Mouse (Mus musculus): ENCODE measurements at regions not wholly inside any gene's neighbourhood (a gene's known extent, or its start where the extent isn't known, plus 50 kb on each side); places are given as distances from the start of the nearest gene placed in this dataset.

GRCm38 (mm10) chr17:87554561-87554960 lies 81.2 kb upstream of the Epcam start:
- H3K4me2 ChIP-seq = no peak overlapping the region
- H3K27ac ChIP-seq (ENCODE audit: low read depth, low read length) = no peak overlapping the region
- no peak for ATAC-seq (replicated peaks; ENCODE audit: insufficient number of reproducible peaks, low FRiP score, low TSS enrichment)
- no peaks in the 10 kb centered on the region for H3K27me3 ChIP-seq (ENCODE audit: control insufficient read depth, insufficient read depth, low read length)
- no peaks in the 10 kb centered on the region for H3K9me3 ChIP-seq (replicated peaks; ENCODE audit: control insufficient read depth, low read length)
- no peak overlapping the region for H3K9ac ChIP-seq (ENCODE audit: low read depth, low read length)
- H3K4me1 ChIP-seq (ENCODE audit: control insufficient read depth, insufficient read depth, low read length) = no peaks in the 10 kb centered on the region
- H3K36me3 ChIP-seq (ENCODE audit: control insufficient read depth, insufficient read depth, low read length) = no peaks in the 10 kb centered on the region
- WGBS (ENCODE audit: insufficient replicate concordance) = 68% methylated on average over 2 of the region's 2 CpGs
- H3K4me3 ChIP-seq (ENCODE audit: low read depth, low read length) = no peak overlapping the region

- Histone ChIP-seq H3K9me3 (replicated peaks; ENCODE audit: control insufficient read depth, low read length) (no peaks in the 10 kb centered on the region), H3K27ac (ENCODE audit: low read depth, low read length) (no peak overlapping the region), H3K4me3 (ENCODE audit: low read depth, low read length) (no peak overlapping the region), H3K4me1 (ENCODE audit: control insufficient read depth, insufficient read depth, low read length) (no peaks in the 10 kb centered on the region), H3K4me2 (no peak overlapping the region), H3K27me3 (ENCODE audit: control insufficient read depth, insufficient read depth, low read length) (no peaks in the 10 kb centered on the region), H3K36me3 (ENCODE audit: control insufficient read depth, insufficient read depth, low read length) (no peaks in the 10 kb centered on the region), H3K9ac (ENCODE audit: low read depth, low read length) (no peak overlapping the region)
- WGBS (ENCODE audit: insufficient replicate concordance) = 44% methylated on average over 2 of the region's 2 CpGs
- ATAC-seq (replicated peaks; ENCODE audit: insufficient number of reproducible peaks, low FRiP score, low TSS enrichment) = no peak
Observed at GRCm38 (mm10) chr17:87558419-87558818, 77.4 kb upstream of the Epcam start.

GRCm38 (mm10) chr17:87559641-87560040 lies 76.1 kb upstream of the Epcam start:
- no peaks in the 10 kb centered on the region for H3K4me1 ChIP-seq (ENCODE audit: control insufficient read depth, insufficient read depth, low read length)
- H3K9me3 ChIP-seq (replicated peaks; ENCODE audit: control insufficient read depth, low read length) = no peaks in the 10 kb centered on the region
- ATAC-seq (replicated peaks; ENCODE audit: insufficient number of reproducible peaks, low FRiP score, low TSS enrichment) = no peak
- H3K27me3 ChIP-seq (ENCODE audit: control insufficient read depth, insufficient read depth, low read length) = no peaks in the 10 kb centered on the region
- H3K4me2 ChIP-seq = no peak overlapping the region
- no peak overlapping the region for H3K27ac ChIP-seq (ENCODE audit: low read depth, low read length)
- no peak overlapping the region for H3K9ac ChIP-seq (ENCODE audit: low read depth, low read length)
- H3K4me3 ChIP-seq (ENCODE audit: low read depth, low read length) = no peak overlapping the region
- WGBS (ENCODE audit: insufficient replicate concordance) = 84% methylated on average over 10 of the region's 10 CpGs
- H3K36me3 ChIP-seq (ENCODE audit: control insufficient read depth, insufficient read depth, low read length) = no peaks in the 10 kb centered on the region

GRCm38 (mm10) chr17:87560923-87561322 lies 74.9 kb upstream of the Epcam start:
- no peaks in the 10 kb centered on the region for H3K36me3 ChIP-seq (ENCODE audit: control insufficient read depth, insufficient read depth, low read length)
- H3K27me3 ChIP-seq (ENCODE audit: control insufficient read depth, insufficient read depth, low read length) = no peaks in the 10 kb centered on the region
- no peak overlapping the region for H3K9ac ChIP-seq (ENCODE audit: low read depth, low read length)
- H3K4me2 ChIP-seq = no peak overlapping the region
- H3K9me3 ChIP-seq (replicated peaks; ENCODE audit: control insufficient read depth, low read length) = no peaks in the 10 kb centered on the region
- 75% methylated on average over 7 of the region's 7 CpGs for WGBS (ENCODE audit: insufficient replicate concordance)
- H3K27ac ChIP-seq (ENCODE audit: low read depth, low read length) = no peak overlapping the region
- no peaks in the 10 kb centered on the region for H3K4me1 ChIP-seq (ENCODE audit: control insufficient read depth, insufficient read depth, low read length)
- no peak for ATAC-seq (replicated peaks; ENCODE audit: insufficient number of reproducible peaks, low FRiP score, low TSS enrichment)
- H3K4me3 ChIP-seq (ENCODE audit: low read depth, low read length) = no peak overlapping the region

GRCm38 (mm10) chr17:87563375-87563774 lies 72.4 kb upstream of the Epcam start:
- Histone ChIP-seq H3K9ac (ENCODE audit: low read depth, low read length) (no peak overlapping the region), H3K36me3 (ENCODE audit: control insufficient read depth, insufficient read depth, low read length) (no peaks in the 10 kb centered on the region), H3K4me1 (ENCODE audit: control insufficient read depth, insufficient read depth, low read length) (no peaks in the 10 kb centered on the region), H3K4me2 (no peak overlapping the region), H3K4me3 (ENCODE audit: low read depth, low read length) (no peak overlapping the region), H3K27me3 (ENCODE audit: control insufficient read depth, insufficient read depth, low read length) (no peaks in the 10 kb centered on the region), H3K9me3 (replicated peaks; ENCODE audit: control insufficient read depth, low read length) (no peaks in the 10 kb centered on the region), H3K27ac (ENCODE audit: low read depth, low read length) (no peak overlapping the region)
- WGBS (ENCODE audit: insufficient replicate concordance) = 67% methylated on average over 5 of the region's 5 CpGs
- ATAC-seq (replicated peaks; ENCODE audit: insufficient number of reproducible peaks, low FRiP score, low TSS enrichment) = no peak

- Histone ChIP-seq H3K4me1 (ENCODE audit: control insufficient read depth, insufficient read depth, low read length) (no peaks in the 10 kb centered on the region), H3K36me3 (ENCODE audit: control insufficient read depth, insufficient read depth, low read length) (no peaks in the 10 kb centered on the region), H3K9ac (ENCODE audit: low read depth, low read length) (no peak overlapping the region), H3K27me3 (ENCODE audit: control insufficient read depth, insufficient read depth, low read length) (no peaks in the 10 kb centered on the region), H3K9me3 (replicated peaks; ENCODE audit: control insufficient read depth, low read length) (no peaks in the 10 kb centered on the region), H3K4me2 (no peak overlapping the region), H3K27ac (ENCODE audit: low read depth, low read length) (no peak overlapping the region), H3K4me3 (ENCODE audit: low read depth, low read length) (no peak overlapping the region)
- WGBS (ENCODE audit: insufficient replicate concordance) = 69% methylated on average over 4 of the region's 4 CpGs
- ATAC-seq (replicated peaks; ENCODE audit: insufficient number of reproducible peaks, low FRiP score, low TSS enrichment) = no peak
Observed at GRCm38 (mm10) chr17:87565631-87566030, 70.1 kb upstream of the Epcam start.

- Histone ChIP-seq H3K27ac (ENCODE audit: low read depth, low read length) (no peak overlapping the region), H3K9ac (ENCODE audit: low read depth, low read length) (no peak overlapping the region), H3K27me3 (ENCODE audit: control insufficient read depth, insufficient read depth, low read length) (no peaks in the 10 kb centered on the region; the same call in 1 of the 2 replicates), H3K9me3 (replicated peaks; ENCODE audit: control insufficient read depth, low read length) (no peaks in the 10 kb centered on the region), H3K4me2 (no peak overlapping the region), H3K36me3 (ENCODE audit: control insufficient read depth, insufficient read depth, low read length) (no peaks in the 10 kb centered on the region), H3K4me3 (ENCODE audit: low read depth, low read length) (no peak overlapping the region), H3K4me1 (ENCODE audit: control insufficient read depth, insufficient read depth, low read length) (no peaks in the 10 kb centered on the region)
- no peak for ATAC-seq (replicated peaks; ENCODE audit: insufficient number of reproducible peaks, low FRiP score, low TSS enrichment)
- WGBS (ENCODE audit: insufficient replicate concordance) = 67% methylated on average over 3 of the region's 3 CpGs
Observed at GRCm38 (mm10) chr17:87566296-87566695, 69.5 kb upstream of the Epcam start.

- Histone ChIP-seq H3K27me3 (ENCODE audit: control insufficient read depth, insufficient read depth, low read length) (no peaks in the 10 kb centered on the region; the same call in 1 of the 2 replicates), H3K4me3 (ENCODE audit: low read depth, low read length) (no peak overlapping the region), H3K4me2 (no peak overlapping the region), H3K9ac (ENCODE audit: low read depth, low read length) (no peak overlapping the region), H3K4me1 (ENCODE audit: control insufficient read depth, insufficient read depth, low read length) (no peaks in the 10 kb centered on the region), H3K36me3 (ENCODE audit: control insufficient read depth, insufficient read depth, low read length) (no peaks in the 10 kb centered on the region), H3K9me3 (replicated peaks; ENCODE audit: control insufficient read depth, low read length) (no peaks in the 10 kb centered on the region), H3K27ac (ENCODE audit: low read depth, low read length) (no peak overlapping the region)
- 48% methylated on average over 9 of the region's 9 CpGs for WGBS (ENCODE audit: insufficient replicate concordance)
- ATAC-seq (replicated peaks; ENCODE audit: insufficient number of reproducible peaks, low FRiP score, low TSS enrichment) = no peak
Observed at GRCm38 (mm10) chr17:87566996-87567395, 68.8 kb upstream of the Epcam start.

- 16% methylated on average over 2 of the region's 2 CpGs for WGBS (ENCODE audit: insufficient replicate concordance)
- Histone ChIP-seq H3K27ac (ENCODE audit: low read depth, low read length) (no peak overlapping the region), H3K9me3 (replicated peaks; ENCODE audit: control insufficient read depth, low read length) (no peaks in the 10 kb centered on the region), H3K4me2 (no peak overlapping the region), H3K36me3 (ENCODE audit: control insufficient read depth, insufficient read depth, low read length) (no peaks in the 10 kb centered on the region), H3K4me1 (ENCODE audit: control insufficient read depth, insufficient read depth, low read length) (no peaks in the 10 kb centered on the region), H3K9ac (ENCODE audit: low read depth, low read length) (no peak overlapping the region), H3K27me3 (ENCODE audit: control insufficient read depth, insufficient read depth, low read length) (no peaks in the 10 kb centered on the region; the same call in 1 of the 2 replicates), H3K4me3 (ENCODE audit: low read depth, low read length) (no peak overlapping the region)
- no peak for ATAC-seq (replicated peaks; ENCODE audit: insufficient number of reproducible peaks, low FRiP score, low TSS enrichment)
Observed at GRCm38 (mm10) chr17:87567475-87567874, 68.3 kb upstream of the Epcam start.

All from heart, embryonic 11.5 days (tissue).